Mouse (Mus musculus) hindlimb bud, embryonic 11.5 days (tissue): ENCODE results near the gene Tmem163.

Experiments used
- DNase-seq: peaks from one replicate; pipeline ENCODE4 v3.0.0-alpha.2; 2012; ENCODE audit warnings: low read depth, low spot score; ENCODE audit errors: extremely low spot score

Tmem163 gene

DNA sequence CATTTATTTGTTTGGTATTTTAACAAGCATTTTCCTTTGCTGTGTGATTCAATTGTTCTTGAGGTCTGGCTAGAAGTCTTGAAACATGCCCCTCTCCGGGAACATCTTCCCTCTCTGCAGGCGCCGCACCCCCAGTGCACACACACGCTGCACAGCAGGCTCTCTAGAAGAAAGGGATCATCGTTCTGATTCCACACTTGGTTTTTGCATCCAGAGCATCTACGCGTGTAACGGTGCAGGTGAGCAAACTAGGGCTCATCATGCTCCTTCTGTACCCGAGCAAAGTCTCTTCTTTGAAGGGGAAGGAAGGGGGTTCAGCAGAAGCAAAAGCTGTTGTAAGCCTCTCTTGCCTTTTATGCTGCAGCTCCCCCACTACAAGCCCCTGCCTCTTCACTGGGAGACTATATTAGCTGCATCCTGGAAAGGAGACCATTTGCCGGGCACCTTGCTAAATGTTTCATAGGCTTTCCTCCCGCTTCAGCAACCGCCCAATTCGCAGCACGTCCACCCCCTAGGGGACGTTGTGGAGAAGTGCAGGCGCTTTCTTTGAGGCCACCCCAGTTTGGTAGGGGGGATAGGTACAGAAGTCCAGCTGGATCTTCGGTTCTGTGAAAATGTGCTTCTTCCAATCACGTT, at the start of gene Tmem163:
TSS of gene Tmem163 (minus strand) at position 51 of the 636 bp plus-strand sequence.
- no peak for DNase-seq

GRCm38 (mm10) chr1:127729096-127729495, 49.7 kb upstream of the Tmem163 start, which contains the start of gene Acmsd:
Gene Acmsd, plus strand, starts transcription at chr1:127729413.
- DNase-seq: no peak

- DNase-seq: no peak
Measured at GRCm38 (mm10) chr1:127723596-127723995, 44.2 kb upstream of the Tmem163 start.

- DNase-seq: no peak
Measured at GRCm38 (mm10) chr1:127718290-127718689, 38.9 kb upstream of the Tmem163 start.

DNA sequence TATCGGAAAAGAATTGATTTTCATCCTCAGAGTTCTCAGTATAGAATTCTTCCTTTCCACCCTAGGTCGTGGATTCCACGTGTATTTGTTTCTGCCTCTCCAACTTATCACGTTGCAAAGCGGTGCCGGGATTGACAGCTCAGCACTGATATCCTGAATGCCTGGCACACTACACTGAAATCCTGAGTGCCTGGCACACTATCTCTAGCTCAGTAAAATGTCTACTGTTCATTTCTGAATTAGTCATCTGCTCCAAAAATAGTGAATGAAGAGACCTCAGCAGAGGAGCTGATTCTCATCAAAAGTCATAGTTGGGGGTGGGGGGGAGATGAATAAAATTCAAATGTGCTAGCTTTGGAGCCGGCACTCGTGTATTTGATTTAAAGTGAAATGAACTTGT, 37.1 kb upstream of the Tmem163 start:
- DNase-seq: no peak

DNA sequence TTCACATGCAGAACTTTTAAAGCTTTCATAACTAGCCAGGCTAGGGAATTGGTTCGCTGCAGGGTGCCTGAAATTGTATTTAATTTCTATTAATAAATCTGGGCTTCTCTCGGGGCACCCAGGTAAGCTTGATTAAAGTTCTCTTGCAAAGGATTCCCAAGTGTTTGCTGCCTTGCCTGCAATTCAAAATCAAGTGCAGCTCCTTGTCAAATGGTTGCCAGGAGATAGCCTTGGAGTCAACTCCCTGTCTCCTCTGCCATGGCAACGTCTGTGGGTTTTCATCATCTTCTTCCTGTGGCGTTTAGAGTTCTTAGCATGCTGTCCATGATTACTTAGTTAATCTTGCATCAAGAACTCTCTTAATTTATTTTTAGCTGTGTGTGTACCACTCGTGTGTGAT, 26.9 kb upstream of the Tmem163 start:
- no peak for DNase-seq

DNA sequence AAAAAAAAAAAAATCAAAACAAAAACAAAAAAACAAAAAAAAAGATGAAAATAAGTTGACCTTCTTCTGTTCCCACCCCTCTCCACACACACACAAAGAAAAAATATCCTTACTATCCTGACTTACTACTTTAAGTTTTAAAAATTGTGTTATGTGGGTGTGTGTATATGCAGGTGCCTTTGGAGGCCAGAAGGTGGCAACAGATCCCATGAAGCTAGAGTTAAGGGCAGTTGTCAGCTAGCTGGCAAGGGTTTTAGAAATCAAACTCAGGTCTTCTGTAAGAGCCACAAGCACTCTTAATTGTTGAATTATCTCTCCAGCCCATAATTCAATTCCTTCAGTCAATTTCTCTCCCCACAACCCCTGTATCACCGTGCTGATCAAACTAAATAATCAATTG, 22.8 kb upstream of the Tmem163 start:
- no peak for DNase-seq

DNA sequence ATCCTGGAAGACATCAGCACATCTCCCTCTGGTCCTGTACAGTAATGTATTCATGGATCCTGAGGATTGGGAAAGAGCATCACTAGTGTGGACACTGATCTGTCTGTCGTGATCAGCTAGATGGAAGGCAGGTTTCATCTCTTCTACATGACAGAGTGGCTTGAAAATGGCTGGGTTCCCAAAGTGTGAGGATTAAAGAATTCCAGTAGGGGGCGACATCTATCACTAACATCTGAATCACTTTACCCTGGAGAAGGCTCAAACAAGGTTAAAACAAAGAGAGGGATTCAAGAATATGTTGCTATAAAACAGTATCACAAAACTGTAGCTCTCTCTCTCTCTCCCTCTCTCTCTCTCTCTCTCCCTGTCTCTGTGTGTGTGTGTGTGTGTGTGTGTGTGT, 17.2 kb upstream of the Tmem163 start:
- DNase-seq: no peak

- no peak for DNase-seq
Measured at GRCm38 (mm10) chr1:127677661-127678580, 1.4 kb downstream of the Tmem163 start.

DNA sequence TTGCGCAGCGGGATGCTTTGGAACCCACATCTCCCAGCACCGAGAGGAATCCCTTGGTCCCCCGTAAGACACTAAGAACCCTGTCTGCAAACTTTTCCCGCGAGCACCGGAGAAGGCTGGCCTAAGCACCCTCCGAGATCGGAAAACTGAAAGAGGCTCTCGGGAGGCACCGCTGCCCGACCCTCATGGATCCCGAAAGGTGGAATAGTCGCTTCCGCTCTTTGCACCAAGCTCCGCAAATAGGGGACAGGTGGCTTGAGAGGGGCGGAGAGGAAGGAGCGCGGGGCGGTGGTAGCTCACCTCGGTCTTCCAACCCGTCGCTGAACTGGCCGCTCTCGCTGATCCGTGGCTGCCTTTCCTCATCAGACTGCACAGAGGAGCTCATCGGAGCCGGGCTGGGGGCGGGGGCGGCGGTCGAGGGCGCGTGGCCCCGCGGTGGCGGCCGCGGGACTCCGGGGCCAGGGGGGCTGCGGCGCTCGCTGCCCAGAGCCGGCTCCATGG, 2.2 kb downstream of the Tmem163 start:
- no peak for DNase-seq

- DNase-seq: no peak
Measured at GRCm38 (mm10) chr1:127676516-127677099, 2.7 kb downstream of the Tmem163 start.

- no peak for DNase-seq
Measured at GRCm38 (mm10) chr1:127676116-127676515, 3.2 kb downstream of the Tmem163 start.

GRCm38 (mm10) chr1:127675253-127675652, 4.1 kb downstream of the Tmem163 start:
- no peak for DNase-seq

GRCm38 (mm10) chr1:127673221-127674050, 5.9 kb downstream of the Tmem163 start:
- DNase-seq: no peak

DNA sequence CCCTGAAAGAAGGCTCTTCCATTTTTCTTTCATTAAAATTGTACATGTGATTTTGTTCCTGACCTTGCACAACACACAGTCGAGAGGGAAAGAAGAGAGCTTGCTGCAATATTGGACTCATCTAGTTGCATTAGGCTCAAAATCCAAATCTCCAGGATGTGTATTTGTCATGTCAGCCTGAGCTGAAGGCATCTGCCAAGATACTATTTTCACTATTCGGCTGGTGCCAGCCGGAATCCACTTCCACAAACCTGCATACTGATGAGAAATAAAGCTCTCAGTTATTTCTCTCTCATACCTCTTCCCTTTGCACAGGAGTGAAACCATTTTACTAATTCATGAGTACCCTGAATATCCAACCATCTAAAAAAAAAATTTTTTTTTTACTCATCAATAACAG, 11.2 kb downstream of the Tmem163 start:
- DNase-seq: no peak

GRCm38 (mm10) chr1:127667110-127667860, 12.1 kb downstream of the Tmem163 start:
- no peak for DNase-seq

GRCm38 (mm10) chr1:127666221-127666620, 13.1 kb downstream of the Tmem163 start:
- DNase-seq: no peak

GRCm38 (mm10) chr1:127662385-127663068, 16.8 kb downstream of the Tmem163 start:
- DNase-seq: no peak
